Mouse (Mus musculus): ENCODE measurements around the gene Prkcb. TPM values are rescaled to one million over a fixed set of nuclear protein-coding genes. Genes with fewer than 3 reads are reported as not detected.

Gene Prkcb
- polyA plus RNA-seq, 1 experiment, result 74.2 TPM

DNA sequence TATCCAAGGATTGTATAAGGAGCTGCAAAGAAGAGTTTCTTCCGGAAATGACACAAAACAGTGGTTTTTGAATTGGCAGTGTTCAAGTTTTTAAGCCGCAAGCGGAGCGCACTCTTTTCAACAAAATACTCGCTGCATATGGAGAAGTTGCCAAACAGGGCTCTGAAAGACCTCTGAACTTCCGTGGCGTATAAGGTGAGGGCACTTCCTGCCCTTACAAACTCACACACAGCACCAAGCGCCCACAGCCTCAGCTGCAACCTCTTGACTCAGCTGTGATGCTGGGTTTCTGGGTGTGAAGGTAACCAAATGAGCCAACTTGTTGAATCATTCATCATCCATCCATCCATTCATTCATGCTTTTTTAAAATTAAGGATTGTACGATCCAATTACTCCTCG, 125.6 kb downstream of the Prkcb start:
- no peak for DNase-seq (ENCODE audit: low read depth)
- TF ChIP-seq POLR2A (IDR thresholded peaks at IDR 0.05; ENCODE audit: borderline replicate concordance, extremely low read depth, insufficient read depth, insufficient read length, poor library complexity, severe bottlenecking) (no peak), CTCF (IDR thresholded peaks at IDR 0.05; ENCODE audit: borderline replicate concordance, extremely low read depth, insufficient read depth, insufficient read length) (no peak)

DNA sequence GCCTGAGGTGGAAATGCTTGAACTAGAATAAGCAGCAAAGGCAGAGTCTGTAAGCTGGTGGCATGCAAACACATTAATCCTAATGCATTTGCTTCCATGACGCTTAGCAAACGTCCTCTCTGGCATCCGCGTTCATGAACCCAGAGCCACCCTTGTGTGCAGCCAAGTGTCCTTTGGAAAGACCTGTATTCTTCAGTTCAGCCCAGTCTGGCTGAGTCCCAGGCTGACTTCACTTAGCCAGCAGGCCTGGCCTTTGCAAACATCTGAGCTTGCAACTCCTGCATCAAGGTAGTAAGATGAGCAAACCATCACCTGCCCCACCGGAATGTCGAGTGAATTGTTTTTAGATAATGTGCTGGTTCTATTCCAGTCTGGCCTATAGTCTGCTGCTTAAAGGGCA, 126.1 kb downstream of the Prkcb start:
- DNase-seq (ENCODE audit: low read depth), result no peak
- TF ChIP-seq POLR2A (IDR thresholded peaks at IDR 0.05; ENCODE audit: borderline replicate concordance, extremely low read depth, insufficient read depth, insufficient read length, poor library complexity, severe bottlenecking) (no peak), CTCF (IDR thresholded peaks at IDR 0.05; ENCODE audit: borderline replicate concordance, extremely low read depth, insufficient read depth, insufficient read length) (no peak)

DNA sequence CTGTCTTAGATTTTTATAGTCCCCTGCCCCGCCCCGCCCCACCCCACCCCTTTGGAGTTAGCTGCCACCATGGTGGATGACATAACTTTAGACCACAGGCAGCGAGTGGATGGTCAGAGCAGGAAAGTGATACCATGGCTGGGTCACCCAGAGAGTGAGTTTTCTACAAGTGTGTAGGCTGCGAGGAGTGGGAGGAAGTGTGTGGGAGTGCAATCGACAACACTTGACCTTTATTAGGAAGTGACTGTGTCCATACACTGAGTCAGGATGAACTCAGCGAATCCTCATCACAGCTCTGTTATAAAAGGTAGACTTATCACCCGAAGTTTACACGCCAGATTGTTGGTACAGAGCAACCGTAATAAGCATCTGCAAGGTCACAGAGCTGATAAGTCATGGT, 126.8 kb downstream of the Prkcb start:
- TF ChIP-seq CTCF (IDR thresholded peaks at IDR 0.05; ENCODE audit: borderline replicate concordance, extremely low read depth, insufficient read depth, insufficient read length), result no peak
- no peak for DNase-seq (ENCODE audit: low read depth)

DNA sequence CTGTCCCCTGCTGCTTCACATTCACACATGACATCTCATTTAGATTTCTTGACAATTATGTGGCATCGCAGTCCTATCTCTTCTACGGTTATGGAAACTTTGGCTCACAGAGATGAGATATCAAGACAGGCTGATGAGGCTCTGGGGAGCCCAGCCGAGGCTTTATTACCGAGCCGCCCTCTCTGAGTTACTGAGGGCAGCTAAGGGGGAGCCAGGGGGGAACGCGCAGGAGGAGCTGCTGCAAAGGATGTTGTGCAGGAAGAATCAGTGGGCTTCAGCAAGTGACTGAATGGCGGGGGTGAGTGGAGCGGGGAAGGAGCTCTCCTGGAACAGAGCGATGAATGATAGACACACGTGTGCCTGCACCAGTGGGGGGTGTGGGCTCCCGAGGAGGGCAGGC, 127.4 kb downstream of the Prkcb start:
- peak; percentile 62 for DNase-seq (ENCODE audit: low read depth)
- no peak for TF ChIP-seq POLR2A (IDR thresholded peaks at IDR 0.05; ENCODE audit: borderline replicate concordance, extremely low read depth, insufficient read depth, insufficient read length, poor library complexity, severe bottlenecking)
- TF ChIP-seq CTCF (IDR thresholded peaks at IDR 0.05; ENCODE audit: borderline replicate concordance, extremely low read depth, insufficient read depth, insufficient read length), result no peak

DNA sequence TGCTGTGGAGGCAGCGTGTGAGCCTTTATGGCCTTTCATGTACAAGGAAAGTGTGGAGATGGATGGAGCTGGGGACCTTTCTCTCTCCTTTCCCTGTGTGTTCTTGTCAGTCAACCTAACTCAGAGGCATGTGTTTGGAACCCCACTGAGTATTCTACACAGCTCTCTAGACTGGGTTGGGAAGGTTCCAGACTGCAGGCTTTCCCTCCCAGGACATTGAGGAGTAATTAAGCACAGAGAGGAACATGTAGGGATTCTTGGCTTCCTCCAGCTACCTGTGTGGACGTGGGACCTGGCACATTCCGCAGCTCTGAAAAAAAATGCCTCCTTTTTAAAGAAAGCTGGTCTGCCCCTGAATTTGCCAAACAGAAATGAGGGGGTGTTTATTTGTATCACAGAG, 130.0 kb downstream of the Prkcb start:
- TF ChIP-seq CTCF (IDR thresholded peaks at IDR 0.05; ENCODE audit: borderline replicate concordance, extremely low read depth, insufficient read depth, insufficient read length), result no peak
- no peak for TF ChIP-seq POLR2A (IDR thresholded peaks at IDR 0.05; ENCODE audit: borderline replicate concordance, extremely low read depth, insufficient read depth, insufficient read length, poor library complexity, severe bottlenecking)
- no peak for DNase-seq (ENCODE audit: low read depth)

DNA sequence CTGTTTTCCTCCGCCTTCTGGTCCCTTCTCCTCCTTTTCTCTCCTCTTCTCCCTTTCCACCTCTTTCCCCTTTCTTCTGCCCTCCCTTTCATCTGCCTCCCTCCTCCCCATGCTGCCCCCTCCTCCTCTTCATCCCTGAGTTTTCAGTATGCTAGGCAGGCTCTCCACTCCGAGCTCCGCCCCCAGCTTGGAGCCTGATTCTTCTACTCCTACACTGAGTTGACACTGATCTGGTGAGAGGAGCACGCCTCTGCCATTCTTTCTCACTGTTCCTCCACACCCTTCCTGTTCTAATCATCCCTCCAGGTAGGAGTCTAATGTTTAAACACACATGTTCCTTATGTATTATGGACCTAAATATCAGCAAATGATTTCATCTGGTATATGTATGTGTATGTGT, 135.3 kb downstream of the Prkcb start:
- TF ChIP-seq CTCF (IDR thresholded peaks at IDR 0.05; ENCODE audit: borderline replicate concordance, extremely low read depth, insufficient read depth, insufficient read length), result no peak
- no peak for TF ChIP-seq POLR2A (IDR thresholded peaks at IDR 0.05; ENCODE audit: borderline replicate concordance, extremely low read depth, insufficient read depth, insufficient read length, poor library complexity, severe bottlenecking)
- no peak for DNase-seq (ENCODE audit: low read depth)

DNA sequence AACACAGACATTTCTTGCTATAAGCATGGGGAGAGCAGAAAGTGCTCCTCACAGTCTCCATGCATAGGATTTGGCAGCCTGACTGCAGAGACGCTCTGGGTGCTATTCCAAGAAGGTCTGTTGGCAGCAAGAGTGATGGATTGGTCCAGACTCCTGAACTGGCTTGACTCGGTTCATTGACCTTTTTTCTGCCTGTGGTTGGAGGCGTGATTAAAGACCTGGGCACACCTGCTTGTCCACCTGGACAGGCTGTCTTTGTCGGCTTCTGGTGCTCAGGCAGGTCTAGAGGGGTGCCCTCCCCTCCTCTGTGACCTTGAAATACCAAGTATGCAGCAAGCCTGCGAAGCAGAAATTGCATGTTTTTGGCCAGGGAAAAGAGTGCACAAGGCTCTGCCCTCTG, 140.6 kb downstream of the Prkcb start:
- TF ChIP-seq POLR2A (IDR thresholded peaks at IDR 0.05; ENCODE audit: borderline replicate concordance, extremely low read depth, insufficient read depth, insufficient read length, poor library complexity, severe bottlenecking), result no peak
- no peak for TF ChIP-seq CTCF (IDR thresholded peaks at IDR 0.05; ENCODE audit: borderline replicate concordance, extremely low read depth, insufficient read depth, insufficient read length)
- DNase-seq (ENCODE audit: low read depth), result no peak

DNA sequence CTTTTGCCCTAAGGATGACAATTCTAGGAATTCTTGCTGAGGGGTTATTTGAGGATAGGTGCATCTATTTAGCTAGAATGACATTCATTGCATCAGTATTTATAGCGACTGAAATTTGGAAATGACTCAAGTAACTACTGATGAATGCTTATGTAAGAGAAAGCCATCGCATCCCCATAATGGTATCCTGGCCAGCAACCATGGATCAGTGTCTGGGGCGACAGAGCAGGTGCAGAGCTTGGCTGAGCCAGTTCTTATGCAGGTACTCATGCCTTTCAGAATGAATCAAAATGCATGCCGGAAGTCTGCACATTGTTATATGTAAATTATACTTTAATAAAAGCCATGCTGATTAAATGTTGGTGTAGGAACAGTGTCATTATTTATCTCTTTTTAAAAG, 143.8 kb downstream of the Prkcb start:
- TF ChIP-seq CTCF (IDR thresholded peaks at IDR 0.05; ENCODE audit: borderline replicate concordance, extremely low read depth, insufficient read depth, insufficient read length), result no peak
- no peak for TF ChIP-seq POLR2A (IDR thresholded peaks at IDR 0.05; ENCODE audit: borderline replicate concordance, extremely low read depth, insufficient read depth, insufficient read length, poor library complexity, severe bottlenecking)
- no peak for DNase-seq (ENCODE audit: low read depth)

DNA sequence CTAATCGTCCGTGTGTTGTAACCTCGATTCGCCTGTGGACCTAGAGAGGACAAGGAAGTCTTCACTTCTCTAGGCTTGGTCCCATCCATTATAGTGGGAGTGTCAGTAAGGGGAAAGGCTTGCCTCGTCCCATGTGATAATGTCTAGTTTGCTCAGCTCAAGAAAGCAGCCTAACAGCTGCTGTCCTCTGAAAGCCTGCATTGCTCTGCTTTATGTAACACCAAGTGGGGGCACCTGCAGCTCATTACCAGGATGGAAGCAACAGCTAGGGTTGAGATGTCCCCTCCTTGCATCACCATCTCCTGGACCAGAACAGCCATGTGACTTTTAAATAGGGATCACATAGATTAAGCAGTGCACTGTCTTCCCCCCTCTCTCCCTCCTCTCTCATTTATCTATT, 144.8 kb downstream of the Prkcb start:
- TF ChIP-seq CTCF (IDR thresholded peaks at IDR 0.05; ENCODE audit: borderline replicate concordance, extremely low read depth, insufficient read depth, insufficient read length) (no peak), POLR2A (IDR thresholded peaks at IDR 0.05; ENCODE audit: borderline replicate concordance, extremely low read depth, insufficient read depth, insufficient read length, poor library complexity, severe bottlenecking) (no peak)
- DNase-seq (ENCODE audit: low read depth), result no peak

DNA sequence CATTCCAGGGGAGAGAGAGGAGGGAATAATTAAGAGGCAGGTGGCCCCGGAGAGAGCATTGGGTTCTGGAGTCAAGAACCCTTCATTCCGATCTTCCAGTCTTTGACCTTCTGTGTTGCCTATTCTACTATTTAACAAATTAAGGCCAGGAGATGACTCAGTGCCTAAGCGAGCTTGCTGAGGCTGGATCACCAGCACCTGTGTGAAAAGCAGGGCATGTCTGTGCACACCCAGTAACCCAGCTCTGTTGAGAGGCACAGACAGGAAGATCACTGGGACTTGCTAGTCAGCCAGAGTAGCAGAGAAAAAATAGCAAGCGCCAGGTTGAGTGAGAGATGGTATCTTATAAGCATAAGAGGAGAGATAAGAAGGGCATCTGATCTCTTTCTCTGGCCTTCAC, 146.4 kb downstream of the Prkcb start:
- DNase-seq (ENCODE audit: low read depth), result no peak
- TF ChIP-seq POLR2A (IDR thresholded peaks at IDR 0.05; ENCODE audit: borderline replicate concordance, extremely low read depth, insufficient read depth, insufficient read length, poor library complexity, severe bottlenecking) (no peak), CTCF (IDR thresholded peaks at IDR 0.05; ENCODE audit: borderline replicate concordance, extremely low read depth, insufficient read depth, insufficient read length) (no peak)

DNA sequence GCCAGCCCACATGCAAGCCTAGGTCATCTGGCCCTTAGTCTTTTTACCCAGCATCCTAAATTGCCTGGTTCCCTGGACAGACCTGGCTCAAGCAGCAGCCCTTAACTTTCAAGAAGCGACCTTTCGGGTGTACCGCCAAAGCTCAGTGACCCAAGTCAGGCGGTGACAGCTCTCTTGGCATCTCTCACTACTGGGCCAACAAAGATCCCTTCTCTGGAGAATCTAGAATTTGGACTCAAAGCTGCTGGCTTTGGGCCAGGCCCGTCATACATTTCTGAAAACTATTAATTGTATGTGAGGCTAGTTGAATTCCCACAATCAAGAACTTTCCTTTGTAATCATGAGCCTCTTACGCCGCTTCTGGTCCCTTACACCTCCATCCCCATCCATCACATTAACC, 147.0 kb downstream of the Prkcb start:
- DNase-seq (ENCODE audit: low read depth), result no peak
- no peak for TF ChIP-seq CTCF (IDR thresholded peaks at IDR 0.05; ENCODE audit: borderline replicate concordance, extremely low read depth, insufficient read depth, insufficient read length)
- TF ChIP-seq POLR2A (IDR thresholded peaks at IDR 0.05; ENCODE audit: borderline replicate concordance, extremely low read depth, insufficient read depth, insufficient read length, poor library complexity, severe bottlenecking), result no peak

DNA sequence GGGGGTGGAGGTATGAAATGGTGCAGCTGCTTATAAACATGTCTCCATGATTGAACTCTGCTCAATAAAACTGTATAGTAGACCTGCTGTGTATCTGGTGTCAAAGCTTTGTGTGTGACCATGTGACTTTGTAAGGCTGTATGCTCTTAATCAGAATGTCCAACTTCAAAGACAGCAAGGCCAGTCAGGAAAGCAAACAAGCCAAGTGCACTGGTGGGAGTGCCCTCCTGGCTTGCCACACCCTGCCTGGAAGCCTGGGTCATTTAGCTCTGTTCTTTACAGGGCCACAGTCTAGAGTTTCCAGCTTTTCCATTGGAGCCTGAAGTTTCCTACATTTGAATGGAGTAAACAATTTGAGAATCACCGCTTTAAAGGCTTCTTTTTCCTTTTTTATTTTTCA, 148.8 kb downstream of the Prkcb start:
- no peak for DNase-seq (ENCODE audit: low read depth)
- TF ChIP-seq CTCF (IDR thresholded peaks at IDR 0.05; ENCODE audit: borderline replicate concordance, extremely low read depth, insufficient read depth, insufficient read length) (no peak), POLR2A (IDR thresholded peaks at IDR 0.05; ENCODE audit: borderline replicate concordance, extremely low read depth, insufficient read depth, insufficient read length, poor library complexity, severe bottlenecking) (no peak)

DNA sequence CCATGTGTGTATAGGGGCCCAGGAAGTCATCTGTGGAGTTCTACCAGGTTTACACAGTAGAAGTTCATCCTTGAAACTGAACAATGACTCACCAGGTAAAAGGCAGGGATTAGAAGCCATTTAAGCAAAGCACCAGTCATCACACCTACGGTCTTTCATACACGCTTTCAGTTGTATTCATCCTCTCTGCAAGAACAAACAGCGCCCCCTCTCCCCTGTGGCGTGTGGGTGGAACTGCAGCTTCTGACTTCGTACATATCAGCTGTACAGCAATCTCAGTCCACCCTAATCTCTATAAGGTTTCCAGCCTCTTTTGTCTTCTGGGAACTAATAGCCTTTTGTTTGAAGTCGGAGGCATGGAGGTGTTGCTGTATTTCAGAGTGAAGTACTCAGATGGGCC, 156.5 kb downstream of the Prkcb start:
- DNase-seq (ENCODE audit: low read depth), result peak; percentile 62
- TF ChIP-seq CTCF (IDR thresholded peaks at IDR 0.05; ENCODE audit: borderline replicate concordance, extremely low read depth, insufficient read depth, insufficient read length) (peak; percentile 71), POLR2A (IDR thresholded peaks at IDR 0.05; ENCODE audit: borderline replicate concordance, extremely low read depth, insufficient read depth, insufficient read length, poor library complexity, severe bottlenecking) (no peak)
